Mouse (Mus musculus) forebrain, embryonic 11.5 days (tissue): ENCODE measurements around the gene 1700017D01Rik. TPM values are rescaled to one million over a fixed set of nuclear protein-coding genes. Genes with fewer than 3 reads are reported as not detected.
"Not testable (repeated sequence)": the region's sequence is repeated elsewhere in the genome, so short reads cannot be mapped to it uniquely, and the experiment has no call there.

Experiments
- ATAC-seq: fragments of 200-750 bp; cut with Nextera tagmentation; replicated peaks from 2 replicates; pipeline ENCODE4 v1.8.0; 2017; ENCODE audit warnings: moderate TSS enrichment; ENCODE audit not compliant: low FRiP score
- DNase-seq: peaks from one replicate; pipeline ENCODE4 v3.0.0-alpha.2; 2017; ENCODE audit warnings: low spot score
- H3K27ac ChIP-seq: fragments of 300-500 bp; sonication (generic); 2 replicates; pipeline ENCODE4 v1.5.1; 2014; ENCODE audit warnings: low read depth, low read length
- H3K27me3 ChIP-seq: fragments of 300-500 bp; sonication (generic); 2 replicates; pipeline ENCODE4 v1.6.1; 2014; ENCODE audit warnings: mild to moderate bottlenecking, low read length, mixed read lengths; ENCODE audit not compliant: control insufficient read depth, insufficient read depth
- H3K36me3 ChIP-seq: fragments of 300-500 bp; sonication (generic); 2 replicates; pipeline ENCODE4 v1.6.1; 2014; ENCODE audit warnings: mild to moderate bottlenecking, low read length, moderate library complexity, mixed read lengths; ENCODE audit not compliant: control insufficient read depth, insufficient read depth
- H3K4me1 ChIP-seq: fragments of 300-500 bp; sonication (generic); replicated peaks from 2 replicates; pipeline ENCODE4 v1.6.1; 2014; ENCODE audit warnings: low read length, mixed read lengths; ENCODE audit not compliant: control insufficient read depth, insufficient read depth
- H3K4me2 ChIP-seq: fragments of 300-500 bp; sonication (generic); 2 replicates; pipeline ENCODE4 v1.6.1; 2014; ENCODE audit warnings: low read depth, mild to moderate bottlenecking, low read length, moderate library complexity, mixed read lengths; ENCODE audit not compliant: severe bottlenecking
- H3K4me3 ChIP-seq: fragments of 300-500 bp; sonication (generic); 2 replicates; pipeline ENCODE4 v1.5.1; 2014; ENCODE audit warnings: low read depth, low read length
- H3K9ac ChIP-seq: fragments of 300-500 bp; sonication (generic); 2 replicates; pipeline ENCODE4 v1.6.1; 2014; ENCODE audit warnings: low read length
- H3K9me3 ChIP-seq: fragments of 300-500 bp; sonication (generic); 2 replicates; pipeline ENCODE4 v1.6.1; 2016; ENCODE audit warnings: low read length, mixed read lengths; ENCODE audit not compliant: control insufficient read depth
- WGBS: fragments of 180-500 bp; shearing (Covaris S2); extraction: QIAGEN DNeasy Blood & Tissue Kit; methylation state at CpG from one replicate; pipeline ENCODE4 v1.1.7; 2014; 5-methylcytosine and 5-hydroxymethylcytosine counted together
- polyA plus RNA-seq: library from polyadenylated mRNA; unstranded; fragments of >200 nt; fragmentation: Nextera tagmentation; extraction: Ambion mirVana; gene quantifications from 2 replicates; pipeline ENCODE4 v1.2.1, GENCODE M21; 2014

Gene 1700017D01Rik
- polyA plus RNA-seq, 1 experiment from 2014 or later, result not detected

DNA sequence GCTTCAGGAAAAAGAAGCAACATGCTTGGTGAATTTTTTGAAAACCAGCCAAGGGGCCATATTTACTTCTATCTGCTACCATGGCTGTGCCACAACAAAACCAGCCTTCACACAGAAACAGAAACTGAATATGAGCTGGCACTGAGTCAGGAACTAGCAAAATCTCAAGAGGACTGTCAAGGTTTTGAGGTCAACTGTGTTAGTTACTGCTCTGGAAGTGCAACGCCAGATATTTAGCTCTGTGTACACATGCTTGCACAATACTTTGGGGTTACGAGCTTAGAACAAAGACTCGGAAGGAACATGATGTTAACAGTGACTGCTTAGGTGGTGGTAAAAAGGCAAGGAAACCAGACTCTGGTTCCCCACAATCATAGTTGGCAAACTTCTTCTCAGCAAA lies 22.9 kb downstream of the 1700017D01Rik start:
- Histone ChIP-seq H3K27me3 (no peaks in the 10 kb centered on the region), H3K9me3 (no peaks in the 10 kb centered on the region), H3K27ac (no peak overlapping the region), H3K4me2 (no peak overlapping the region), H3K4me3 (no peak overlapping the region), H3K4me1 (no peaks in the 10 kb centered on the region), H3K9ac (no peak overlapping the region), H3K36me3 (no peaks in the 10 kb centered on the region)
- ATAC-seq, result no peak
- DNase-seq, result no peak
- WGBS, result 88% methylated on average over 3 of the region's 3 CpGs

DNA sequence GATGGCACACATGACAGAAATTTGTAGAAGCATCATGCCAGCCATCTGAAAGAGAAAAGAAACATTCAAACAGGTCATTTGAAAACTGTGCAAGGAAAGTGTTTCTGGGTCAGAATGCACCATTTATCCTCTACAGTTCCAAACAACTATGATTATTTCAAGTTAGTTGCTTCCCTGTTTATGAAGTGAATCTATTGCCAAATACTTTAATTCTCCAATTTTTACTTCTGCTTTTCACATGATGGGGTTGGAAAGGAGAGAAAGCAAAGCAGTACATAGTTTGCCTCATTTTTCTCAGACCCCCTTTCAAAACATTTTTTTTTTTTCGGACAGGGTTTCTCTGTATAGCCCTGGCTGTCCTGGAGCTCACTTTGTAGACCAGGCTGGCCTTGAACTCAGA lies 28.8 kb downstream of the 1700017D01Rik start:
- no peak overlapping the region for H3K4me3 ChIP-seq
- H3K4me2 ChIP-seq, result no peak overlapping the region
- no peaks in the 10 kb centered on the region for H3K4me1 ChIP-seq
- ATAC-seq, result no peak
- 77% methylated on average over 1 of the region's 1 CpGs for WGBS
- no peak overlapping the region for H3K27ac ChIP-seq
- DNase-seq, result no peak
- no peaks in the 10 kb centered on the region for H3K9me3 ChIP-seq
- no peaks in the 10 kb centered on the region for H3K27me3 ChIP-seq
- no peaks in the 10 kb centered on the region for H3K36me3 ChIP-seq
- no peak overlapping the region for H3K9ac ChIP-seq

DNA sequence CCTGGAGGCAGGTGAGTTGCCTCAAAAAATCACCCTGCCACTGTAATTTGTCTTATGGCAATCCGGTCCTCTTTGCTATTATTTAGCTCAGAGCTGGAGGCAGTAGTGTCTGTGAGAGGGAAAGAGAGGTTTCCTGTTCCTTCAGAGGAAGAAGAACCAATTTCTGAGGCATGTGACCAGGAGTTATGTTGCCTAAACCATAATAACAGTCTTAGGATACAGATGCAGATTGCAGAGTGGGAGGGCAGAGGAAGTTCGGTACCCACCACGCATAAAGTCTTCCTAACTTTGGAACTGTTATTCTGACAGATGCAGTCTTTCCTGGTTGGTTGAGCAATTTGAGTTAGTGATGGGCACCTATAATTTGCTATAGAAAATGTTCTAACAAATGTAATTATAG lies 32.3 kb downstream of the 1700017D01Rik start:
- H3K27me3 ChIP-seq, result peaks cover under 1% of the 10 kb centered on the region; the same call in 1 of the 2 replicates
- no peak overlapping the region for H3K4me3 ChIP-seq
- ATAC-seq, result no peak
- 88% methylated on average over 3 of the region's 3 CpGs for WGBS
- DNase-seq, result no peak
- H3K4me2 ChIP-seq, result no peak overlapping the region
- H3K27ac ChIP-seq, result no peak overlapping the region
- H3K36me3 ChIP-seq, result no peaks in the 10 kb centered on the region
- no peaks in the 10 kb centered on the region for H3K4me1 ChIP-seq
- H3K9ac ChIP-seq, result no peak overlapping the region
- H3K9me3 ChIP-seq, result no peaks in the 10 kb centered on the region

DNA sequence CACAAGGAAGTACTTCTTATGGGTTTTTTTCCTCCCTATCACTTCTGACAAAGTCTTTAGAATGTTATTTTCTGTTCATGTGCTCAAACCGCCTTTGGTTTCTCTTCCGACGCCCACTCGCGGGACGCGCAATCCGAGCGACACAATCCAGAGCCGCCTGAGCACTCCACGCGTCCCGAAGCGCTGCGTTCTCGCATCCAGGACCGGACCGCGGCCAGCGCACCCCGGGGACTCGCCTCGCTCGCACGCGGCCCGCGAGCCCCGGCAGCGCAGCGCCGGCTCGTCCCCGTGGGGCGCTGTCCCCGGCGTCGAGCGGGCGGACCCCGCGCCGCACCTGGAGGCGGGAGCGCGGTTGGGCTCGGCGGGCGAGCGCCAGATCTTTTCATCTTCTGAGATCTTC lies 38.5 kb downstream of the 1700017D01Rik start:
- ATAC-seq, result 0 out of 2 replicates have a peak, but pooled peaks have one; percentile 44
- H3K27ac ChIP-seq, H3K27me3 ChIP-seq, DNase-seq, H3K9me3 ChIP-seq, H3K9ac ChIP-seq, H3K4me1 ChIP-seq, H3K36me3 ChIP-seq: not testable (repeated sequence)
- peak overlapping the region; percentile 45 for H3K4me2 ChIP-seq
- WGBS, result 7% methylated on average over 50 of the region's 50 CpGs
- H3K4me3 ChIP-seq, result peak overlapping the region; percentile 22; the same call in 1 of the 2 replicates

DNA sequence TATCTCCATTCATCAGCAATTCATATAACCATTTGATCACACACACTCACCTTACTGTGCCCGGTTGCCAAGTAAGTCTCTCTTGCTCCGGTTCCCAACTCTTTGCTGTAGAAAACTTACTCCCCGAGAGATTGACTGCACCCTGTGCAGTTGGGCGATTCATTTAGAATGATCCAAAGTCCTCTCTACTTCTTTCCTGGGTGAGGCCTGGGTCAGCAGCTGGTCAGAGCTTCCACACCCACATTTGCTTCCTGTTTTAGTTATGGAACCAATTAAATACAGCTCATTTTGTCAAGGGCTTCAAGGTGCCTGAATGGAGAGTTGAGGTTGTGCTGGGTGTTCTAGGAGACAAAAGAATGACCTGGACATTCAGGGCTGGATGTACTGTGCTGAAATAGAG lies 49.7 kb downstream of the 1700017D01Rik start, which contains the start of gene Ms4a8a:
Ms4a8a (minus strand) TSS at position 169 of the 400 bp plus-strand sequence.
- H3K9ac ChIP-seq, result no peak within 1 kb of the TSS
- no peaks in the 10 kb centered on the region for H3K36me3 ChIP-seq
- WGBS, result 84% methylated on average over 4 of the region's 4 CpGs
- ATAC-seq (no peak), DNase-seq (no peak)
- H3K9me3 ChIP-seq, result no peaks in the 10 kb centered on the region
- no peaks in the 10 kb centered on the region for H3K27me3 ChIP-seq
- H3K4me2 ChIP-seq, result no peak within 1 kb of the TSS
- H3K4me3 ChIP-seq, result no peak within 1 kb of the TSS
- H3K4me1 ChIP-seq, result no peaks in the 10 kb centered on the region
- H3K27ac ChIP-seq, result no peak within 1 kb of the TSS

DNA sequence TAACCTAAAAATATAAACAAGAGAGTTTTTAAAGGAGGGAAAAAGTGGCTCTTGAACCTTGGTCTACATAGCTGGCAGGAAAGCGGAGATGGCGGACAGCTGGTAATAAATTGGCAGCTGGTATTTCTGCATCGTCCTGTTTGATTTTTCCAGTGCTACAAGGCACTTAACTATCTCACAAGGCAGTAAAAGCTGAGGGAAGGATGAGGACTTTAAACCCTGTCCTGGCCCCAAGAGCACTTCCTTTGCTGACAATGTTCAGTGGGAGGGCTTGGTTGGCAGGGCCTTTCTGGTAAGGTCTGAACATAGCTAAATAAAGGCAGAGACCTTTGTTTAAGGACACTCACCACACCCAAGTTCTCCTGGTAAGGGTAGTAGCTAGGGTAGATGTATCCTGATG lies 60.3 kb downstream of the 1700017D01Rik start:
- Histone ChIP-seq H3K27me3 (no peaks in the 10 kb centered on the region), H3K4me3 (no peak overlapping the region), H3K27ac (no peak overlapping the region), H3K4me1 (no peaks in the 10 kb centered on the region), H3K9ac (no peak overlapping the region), H3K4me2 (no peak overlapping the region), H3K9me3 (no peaks in the 10 kb centered on the region), H3K36me3 (no peaks in the 10 kb centered on the region)
- 95% methylated on average over 3 of the region's 3 CpGs for WGBS
- no peak for DNase-seq
- ATAC-seq, result no peak

DNA sequence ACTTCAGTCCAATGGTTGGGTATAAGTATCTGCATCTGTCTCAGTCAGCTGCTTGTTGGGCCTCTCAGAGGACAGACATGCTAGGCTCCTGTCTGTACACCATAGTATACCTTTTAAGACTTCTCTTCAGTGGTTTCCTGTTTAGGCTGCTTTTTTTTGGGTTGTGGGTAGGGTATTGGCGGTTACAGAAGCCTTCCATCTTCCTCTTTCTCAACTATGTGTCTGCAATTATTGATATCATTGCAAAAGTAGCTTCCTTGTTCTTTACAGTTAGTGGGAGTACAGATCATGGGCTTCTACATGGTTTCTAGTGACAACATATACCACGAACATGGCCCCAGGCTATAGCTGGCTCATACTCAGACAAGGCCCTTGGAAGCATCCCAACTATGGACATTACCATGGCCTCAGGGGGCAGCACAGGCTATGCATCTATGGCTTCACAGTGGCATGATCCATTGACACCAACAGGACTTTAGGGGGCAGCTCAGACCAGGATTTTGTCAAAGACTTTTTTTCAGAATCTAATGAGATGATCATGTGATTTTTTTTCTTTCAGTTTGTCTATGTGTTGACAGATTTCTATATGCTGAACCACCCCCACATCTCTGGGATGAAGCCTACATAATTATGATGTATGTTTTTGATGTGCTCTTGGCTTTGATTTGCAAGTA lies 65.3 kb downstream of the 1700017D01Rik start:
- no peaks in the 10 kb centered on the region for H3K4me1 ChIP-seq
- H3K27ac ChIP-seq, result no peak overlapping the region
- DNase-seq, result no peak
- no peaks in the 10 kb centered on the region for H3K27me3 ChIP-seq
- H3K9me3 ChIP-seq, result no peaks in the 10 kb centered on the region
- no peak overlapping the region for H3K4me3 ChIP-seq
- no peak for ATAC-seq
- H3K36me3 ChIP-seq, result no peaks in the 10 kb centered on the region
- 83% methylated on average over 2 of the region's 2 CpGs for WGBS
- H3K9ac ChIP-seq, result no peak overlapping the region
- H3K4me2 ChIP-seq, result no peak overlapping the region

DNA sequence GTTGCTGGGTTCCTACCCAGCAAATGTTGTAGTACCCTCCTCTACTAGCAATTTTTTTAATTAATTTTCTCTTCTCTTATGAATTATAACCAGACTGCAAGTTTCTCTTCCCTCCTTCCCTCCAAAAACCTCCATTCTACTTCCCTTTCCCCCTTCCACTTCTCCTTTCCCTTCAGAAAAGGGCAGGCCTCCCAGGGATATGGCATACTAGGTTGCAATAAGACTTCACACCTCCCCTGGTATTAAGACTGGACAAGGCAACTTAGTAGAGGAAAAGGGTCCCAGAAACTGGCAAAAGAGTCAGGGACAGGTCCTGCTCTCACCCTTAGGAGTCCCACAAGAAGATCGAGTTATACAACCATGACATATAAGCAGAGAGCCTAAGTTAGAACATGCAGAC lies 69.8 kb downstream of the 1700017D01Rik start:
- Histone ChIP-seq H3K4me1 (no peaks in the 10 kb centered on the region), H3K9me3 (no peaks in the 10 kb centered on the region), H3K4me3 (no peak overlapping the region), H3K4me2 (no peak overlapping the region), H3K9ac (no peak overlapping the region), H3K27ac (no peak overlapping the region), H3K27me3 (no peaks in the 10 kb centered on the region), H3K36me3 (no peaks in the 10 kb centered on the region)
- no peak for DNase-seq
- WGBS, result 82% methylated on average over 1 of the region's 1 CpGs
- no peak for ATAC-seq

DNA sequence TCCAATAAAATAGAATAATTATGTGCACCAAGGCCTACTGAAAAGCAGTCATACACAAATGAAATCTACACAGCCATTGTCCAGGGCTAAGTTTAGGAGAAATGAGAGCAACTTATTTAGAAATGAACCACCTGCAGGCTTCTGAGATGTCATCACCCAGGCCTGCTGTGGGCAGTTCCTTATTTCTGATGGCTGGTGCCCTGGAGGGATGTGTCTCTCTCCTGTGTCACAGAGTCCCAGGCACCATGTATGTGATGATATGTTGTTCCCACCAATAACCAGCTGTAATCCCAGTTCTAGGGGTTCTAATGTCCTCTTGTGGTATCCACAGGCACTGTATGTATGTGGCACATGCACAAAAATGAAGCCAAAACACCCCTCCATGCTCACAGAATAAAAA lies 70.7 kb downstream of the 1700017D01Rik start:
- no peak overlapping the region for H3K4me3 ChIP-seq
- H3K9ac ChIP-seq, result no peak overlapping the region
- no peaks in the 10 kb centered on the region for H3K9me3 ChIP-seq
- H3K4me1 ChIP-seq, result no peaks in the 10 kb centered on the region
- DNase-seq (no peak), ATAC-seq (no peak)
- no peaks in the 10 kb centered on the region for H3K36me3 ChIP-seq
- H3K4me2 ChIP-seq, result no peak overlapping the region
- no peaks in the 10 kb centered on the region for H3K27me3 ChIP-seq
- H3K27ac ChIP-seq, result no peak overlapping the region
